Mouse (Mus musculus): ENCODE measurements around the gene Pkp4. TPM values are rescaled to one million over a fixed set of nuclear protein-coding genes. Genes with fewer than 3 reads are reported as not detected.

Pkp4 gene
- polyA plus RNA-seq, 1 experiment from 2014 or later: 107 TPM

- CTCF ChIA-PET: interaction anchor here (1.1 to 1.2 kb wide), 2 partner anchors 22 to 24 kb away, joined by 3 read pairs; partner anchors contain the start of gene Pkp4
- H3K27me3 ChIP-seq: no peaks in the 10 kb centered on the region
- in situ Hi-C loops (cut with MboI; ENCODE audit: low pct_unique_long_range_greater_than_20kb): no loop called here
- POLR2A ChIA-PET: no interaction called here
- TF ChIP-seq CTCF (IDR thresholded peaks at IDR 0.05): no peak
- no peak for DNase-seq (ENCODE audit: low read depth, low spot score)
- no peak for ATAC-seq
These were observed 22.9 kb downstream of the Pkp4 start for GRCm38 (mm10) chr2:59183541-59183940.

GRCm38 (mm10) chr2:59184107-59185064, 23.7 kb downstream of the Pkp4 start:
- no peaks in the 10 kb centered on the region for H3K27me3 ChIP-seq
- CTCF ChIA-PET: interaction anchor here (1.2 kb wide), 1 partner anchor 23 kb away, joined by 3 read pairs; the partner anchor contains the start of gene Pkp4
- POLR2A ChIA-PET: no interaction called here
- DNase-seq (ENCODE audit: low read depth, low spot score) (no peak), ATAC-seq (no peak)
- in situ Hi-C loops (cut with MboI; ENCODE audit: low pct_unique_long_range_greater_than_20kb): no loop called here
- TF ChIP-seq CTCF (IDR thresholded peaks at IDR 0.05): no peak

- POLR2A ChIA-PET: no interaction called here
- TF ChIP-seq CTCF (IDR thresholded peaks at IDR 0.05): no peak
- CTCF ChIA-PET: no interaction called here
- in situ Hi-C loops (cut with MboI; ENCODE audit: low pct_unique_long_range_greater_than_20kb): no loop called here
- ATAC-seq (no peak), DNase-seq (ENCODE audit: low read depth, low spot score) (no peak)
- no peaks in the 10 kb centered on the region for H3K27me3 ChIP-seq
These were observed 25.5 kb downstream of the Pkp4 start for GRCm38 (mm10) chr2:59186122-59186521.

GRCm38 (mm10) chr2:59186966-59187365, 26.3 kb downstream of the Pkp4 start:
- ATAC-seq (no peak), DNase-seq (ENCODE audit: low read depth, low spot score) (no peak)
- TF ChIP-seq CTCF (IDR thresholded peaks at IDR 0.05): no peak
- CTCF ChIA-PET: interaction anchor here (1.5 kb wide), 1 partner anchor 8 kb away, joined by 3 read pairs; no protein-coding TSS in a partner anchor
- H3K27me3 ChIP-seq: no peaks in the 10 kb centered on the region
- POLR2A ChIA-PET: no interaction called here
- in situ Hi-C loops (cut with MboI; ENCODE audit: low pct_unique_long_range_greater_than_20kb): no loop called here

- in situ Hi-C loops (cut with MboI; ENCODE audit: low pct_unique_long_range_greater_than_20kb): no loop called here
- ATAC-seq: no peak
- H3K27me3 ChIP-seq: no peaks in the 10 kb centered on the region
- TF ChIP-seq CTCF (IDR thresholded peaks at IDR 0.05): no peak
- no peak for DNase-seq (ENCODE audit: low read depth, low spot score)
- ChIA-PET CTCF (interaction anchor here (1.5 kb wide), 1 partner anchor 10 kb away, joined by 3 read pairs; no protein-coding TSS in a partner anchor), POLR2A (no interaction called here)
These were observed 27.7 kb downstream of the Pkp4 start for GRCm38 (mm10) chr2:59188306-59188705.

GRCm38 (mm10) chr2:59189661-59190185, 29.1 kb downstream of the Pkp4 start:
- ChIA-PET POLR2A (no interaction called here), CTCF (no interaction called here)
- ATAC-seq: no peak
- no peak for TF ChIP-seq CTCF (IDR thresholded peaks at IDR 0.05)
- H3K27me3 ChIP-seq: no peaks in the 10 kb centered on the region
- in situ Hi-C loops (cut with MboI; ENCODE audit: low pct_unique_long_range_greater_than_20kb): no loop called here
- no peak for DNase-seq (ENCODE audit: low read depth, low spot score)

- TF ChIP-seq CTCF (IDR thresholded peaks at IDR 0.05): no peak
- no peak for DNase-seq (ENCODE audit: low read depth, low spot score)
- in situ Hi-C loops (cut with MboI; ENCODE audit: low pct_unique_long_range_greater_than_20kb): no loop called here
- ChIA-PET CTCF (no interaction called here), POLR2A (interaction anchor here (0.8 kb wide), 1 partner anchor 264 kb away, joined by 3 read pairs; no protein-coding TSS in a partner anchor)
- no peak for ATAC-seq
- H3K27me3 ChIP-seq: no peaks in the 10 kb centered on the region
These were observed 29.5 kb downstream of the Pkp4 start for GRCm38 (mm10) chr2:59190186-59190585.

- ChIA-PET CTCF (interaction anchor here (1.7 kb wide), 1 partner anchor 11 kb away, joined by 7 read pairs; no protein-coding TSS in a partner anchor), POLR2A (no interaction called here)
- TF ChIP-seq CTCF (IDR thresholded peaks at IDR 0.05): no peak
- in situ Hi-C loops (cut with MboI; ENCODE audit: low pct_unique_long_range_greater_than_20kb): no loop called here
- no peaks in the 10 kb centered on the region for H3K27me3 ChIP-seq
- DNase-seq (ENCODE audit: low read depth, low spot score) (no peak), ATAC-seq (no peak)
These were observed 30.8 kb downstream of the Pkp4 start for GRCm38 (mm10) chr2:59191466-59191865.

- CTCF ChIA-PET: no interaction called here
These were observed 32.5 kb downstream of the Pkp4 start for GRCm38 (mm10) chr2:59193117-59193516.

GRCm38 (mm10) chr2:59197156-59197555, 36.5 kb downstream of the Pkp4 start:
- POLR2A ChIA-PET: no interaction called here
- in situ Hi-C loops (cut with MboI; ENCODE audit: low pct_unique_long_range_greater_than_20kb): no loop called here
- no peak for DNase-seq (ENCODE audit: low read depth, low spot score)
- TF ChIP-seq CTCF (IDR thresholded peaks at IDR 0.05): no peak
- no peak for ATAC-seq
- H3K27me3 ChIP-seq: no peaks in the 10 kb centered on the region
- CTCF ChIA-PET: interaction anchor here (2.0 kb wide), 1 partner anchor 17 kb away, joined by 7 read pairs; no protein-coding TSS in a partner anchor

More at GRCm38 (mm10) chr2:59193117-59193516, 32.5 kb downstream of the Pkp4 start:
- in situ Hi-C loops (cut with MboI; ENCODE audit: low pct_unique_long_range_greater_than_20kb): no loop called here
- POLR2A ChIA-PET: no interaction called here
- no peaks in the 10 kb centered on the region for H3K27me3 ChIP-seq
- ATAC-seq (no peak), DNase-seq (ENCODE audit: low read depth, low spot score) (no peak)
- TF ChIP-seq CTCF (IDR thresholded peaks at IDR 0.05): no peak

- ChIA-PET POLR2A (no interaction called here), CTCF (no interaction called here)
- TF ChIP-seq CTCF (IDR thresholded peaks at IDR 0.05): no peak
- no peaks in the 10 kb centered on the region for H3K27me3 ChIP-seq
- ATAC-seq (no peak), DNase-seq (ENCODE audit: low read depth, low spot score) (no peak)
- in situ Hi-C loops (cut with MboI; ENCODE audit: low pct_unique_long_range_greater_than_20kb): no loop called here
These were observed 38.9 kb downstream of the Pkp4 start for GRCm38 (mm10) chr2:59199476-59199976.
